Mouse (Mus musculus) neural tube, embryonic 13.5 days (tissue): ENCODE data around the gene Slc28a1. TPM values are rescaled to one million over a fixed set of nuclear protein-coding genes. Genes with fewer than 3 reads are reported as not detected.

Source experiments
- polyA plus RNA-seq: library from polyadenylated mRNA; unstranded; fragments of >200 nt; fragmentation: Nextera tagmentation; extraction: Ambion mirVana; gene quantifications from 2 replicates; pipeline ENCODE4 v1.2.1, GENCODE M21; 2015

Gene Slc28a1
- polyA plus RNA-seq, 1 experiment from 2014 or later: not detected

Other genes with a start within 250 kb of the Slc28a1 start
- gene Wdr73, start 213.5 kb upstream of the Slc28a1 start, polyA plus RNA-seq: 36.3 and 43.3 TPM in 2 replicates
- 5.5 and 7.5 TPM in 2 replicates for gene Nmb, start 209.7 kb upstream of the Slc28a1 start, polyA plus RNA-seq
- 193 and 195 TPM in 2 replicates for gene Sec11a, start 167.0 kb upstream of the Slc28a1 start, polyA plus RNA-seq
- gene Zfp592, start 121.1 kb upstream of the Slc28a1 start, polyA plus RNA-seq: 9.2 and 9.4 TPM in 2 replicates
- 0.23 and 0.29 TPM in 2 replicates for gene Alpk3, start 57.2 kb upstream of the Slc28a1 start, polyA plus RNA-seq
- 2.5 and 2.6 TPM in 2 replicates for gene Pde8a, start 98.8 kb downstream of the Slc28a1 start, polyA plus RNA-seq
- gene Rps17, start 230.5 kb downstream of the Slc28a1 start, polyA plus RNA-seq: 804 and 855 TPM in 2 replicates